Mouse (Mus musculus) small intestine, adult 2 months (tissue): Measurements from ENCODE around the gene Lgals4.

Experiments used
- CTCF ChIP-seq: fragments of 200-500 bp; IDR thresholded peaks from 2 replicates; pipeline ENCODE4 v1.5.1; 2012; ENCODE audit warnings: low read depth, mild to moderate bottlenecking, control low read depth, inconsistent platforms, low read length, moderate library complexity, mixed read lengths; ENCODE audit not compliant: insufficient replicate concordance, insufficient read length; ENCODE audit errors: extremely low read depth
- POLR2A ChIP-seq: fragments of 200-500 bp; IDR thresholded peaks from 2 replicates; pipeline ENCODE4 v1.6.1; 2012; ENCODE audit warnings: low read depth, mild to moderate bottlenecking, control low read depth, inconsistent platforms, low read length, moderate library complexity

- TF ChIP-seq POLR2A (no peak), CTCF (no peak)
These were observed 18.4 kb upstream of the Lgals4 start for GRCm38 (mm10) chr7:28815230-28815629.
